Mouse (Mus musculus) cerebellum, adult 9-11 months (tissue): ENCODE data around the gene Ptbp3.

ENCODE experiments used
- DNase-seq: peaks from one replicate; pipeline ENCODE4 v3.0.0; 2022

Ptbp3 gene

DNA sequence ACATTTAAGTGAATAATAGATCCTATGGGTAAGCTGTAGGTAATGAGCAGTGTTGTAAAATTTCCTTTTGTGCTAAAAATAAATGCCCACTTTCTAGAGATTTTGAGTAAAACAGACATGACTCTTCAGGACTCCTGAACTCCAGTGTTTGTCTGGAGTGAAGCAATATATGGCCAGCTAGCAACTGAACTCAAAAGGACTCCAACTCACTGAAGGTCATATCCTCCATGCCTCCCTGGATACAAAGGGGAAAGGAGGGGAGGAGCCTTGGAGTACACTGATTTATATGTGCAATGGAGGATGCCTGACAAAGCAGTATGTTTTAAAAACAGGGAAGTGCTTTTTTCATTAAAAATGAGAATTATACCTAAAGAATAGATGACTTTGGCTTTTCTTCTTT is 77.9 kb downstream of the Ptbp3 start:
- DNase-seq: no peak

DNA sequence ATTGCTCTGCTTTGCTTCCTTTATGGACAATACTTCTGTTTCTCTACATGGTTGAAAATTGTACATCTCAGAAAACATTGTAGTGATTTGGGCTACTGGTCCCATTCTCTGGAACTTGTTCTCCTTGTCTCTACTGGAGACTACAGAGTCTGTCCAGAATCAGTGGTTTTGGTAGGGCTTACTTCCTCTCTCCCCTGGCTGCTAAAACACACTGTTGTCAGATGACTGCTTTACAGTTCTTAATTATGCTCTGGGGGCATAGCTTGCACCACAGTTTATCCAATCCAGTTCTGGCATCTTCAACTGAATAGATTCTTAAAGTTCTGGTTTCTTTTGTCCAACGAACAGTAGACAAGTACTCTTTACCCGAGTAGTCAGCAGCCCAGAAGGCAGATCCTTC is 83.7 kb downstream of the Ptbp3 start:
- DNase-seq: no peak

DNA sequence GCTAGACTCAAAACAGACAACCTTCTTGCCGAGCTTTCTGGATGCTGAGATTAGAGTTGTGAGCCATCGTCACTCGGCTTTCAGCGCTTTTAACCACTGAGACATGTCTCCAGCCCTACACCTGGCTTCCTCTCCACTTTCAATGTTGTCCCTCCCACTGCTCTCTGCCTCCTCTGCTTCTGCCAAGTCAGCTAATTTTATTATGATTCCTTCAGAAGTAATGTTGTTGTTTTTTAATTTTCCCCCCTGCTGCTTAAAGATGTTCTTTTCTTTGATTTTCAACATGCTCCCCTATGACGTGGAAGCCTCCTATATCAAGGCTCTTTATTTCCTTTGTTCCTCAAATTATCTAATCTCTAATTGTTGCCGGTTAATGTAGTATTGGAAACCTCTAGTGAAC is 84.5 kb downstream of the Ptbp3 start:
- no peak for DNase-seq

DNA sequence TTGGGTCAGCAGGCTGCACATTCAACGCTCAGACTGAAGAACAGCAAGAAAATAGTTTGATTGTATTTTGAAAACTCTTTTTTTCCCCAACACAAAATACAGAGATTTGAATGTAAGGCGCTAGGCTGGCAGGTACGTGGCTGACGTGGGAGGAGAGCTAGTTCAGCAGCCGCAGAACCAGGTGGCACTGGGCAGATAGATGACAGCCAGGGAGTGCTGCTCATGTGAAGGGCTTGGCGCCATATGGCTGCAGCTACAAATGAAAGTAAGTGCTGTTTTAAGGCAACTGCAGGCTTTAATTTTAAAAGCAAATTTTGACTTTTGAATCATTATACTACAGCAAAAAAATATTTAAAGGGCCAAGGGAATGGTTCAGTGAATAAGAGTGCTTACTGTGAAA is 86.7 kb downstream of the Ptbp3 start:
- no peak for DNase-seq

DNA sequence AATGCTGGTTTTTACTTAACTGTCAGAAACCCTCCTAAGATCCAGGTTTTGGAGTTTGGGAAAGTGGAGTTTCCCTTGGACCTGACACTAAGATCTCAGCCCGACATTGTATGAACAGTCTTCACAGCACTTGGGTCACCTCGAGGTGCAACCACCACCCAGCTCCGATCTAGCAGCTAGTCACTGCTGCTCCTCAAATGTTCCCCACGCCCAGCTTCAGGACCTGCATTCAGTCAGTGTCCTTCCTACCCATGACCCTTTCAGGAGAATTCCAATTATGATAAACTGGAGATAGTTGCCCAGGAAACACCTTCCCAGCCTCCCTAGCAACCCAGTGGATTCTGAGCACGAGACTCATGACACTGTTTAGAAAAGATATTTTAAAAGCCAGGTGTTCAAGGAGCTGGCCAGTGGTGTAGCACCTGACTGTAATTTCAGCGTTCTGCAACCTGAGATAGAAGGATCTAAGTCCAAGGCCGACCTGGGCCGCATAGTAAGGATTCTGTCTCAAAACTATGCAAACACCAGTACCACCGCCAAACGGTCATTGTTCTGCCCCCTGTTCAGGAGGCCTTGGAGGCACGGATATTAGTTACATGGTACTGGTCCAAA is 87.9 kb downstream of the Ptbp3 start:
- no peak for DNase-seq

DNA sequence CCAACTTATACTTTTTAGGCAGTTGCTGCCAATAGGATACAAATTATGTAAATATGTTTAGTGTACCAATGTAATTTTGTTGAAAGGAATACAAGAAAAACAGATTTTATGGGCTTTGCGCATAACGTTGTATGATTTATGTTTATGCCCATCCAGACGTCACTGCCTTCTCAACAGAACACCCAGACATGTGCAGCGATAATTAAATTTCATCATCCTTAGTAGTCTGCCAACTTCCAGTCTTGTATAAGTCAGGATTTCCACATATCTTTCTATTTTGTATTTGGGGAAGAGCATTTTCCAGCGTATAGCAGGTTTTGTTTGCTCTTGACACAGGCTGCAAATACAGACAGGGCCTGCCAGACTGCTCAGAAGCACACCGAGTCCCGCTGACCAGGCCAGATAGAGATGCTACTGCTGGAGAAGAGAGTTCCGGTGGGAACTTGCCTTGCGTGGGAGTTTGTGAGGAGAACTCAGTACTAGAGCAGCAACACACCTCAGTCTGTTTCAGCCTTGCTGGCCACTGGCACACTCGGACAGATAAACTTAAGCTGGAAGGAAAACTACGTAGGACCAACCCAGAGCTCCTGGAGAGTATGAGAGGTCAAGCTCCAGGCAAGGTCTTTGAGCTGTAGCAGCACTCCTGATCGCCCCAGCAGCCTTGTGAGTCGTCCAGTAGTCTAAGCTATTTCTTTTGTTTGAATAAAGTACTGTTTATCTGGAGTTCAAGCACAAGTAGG is 89.8 kb downstream of the Ptbp3 start:
- no peak for DNase-seq

DNA sequence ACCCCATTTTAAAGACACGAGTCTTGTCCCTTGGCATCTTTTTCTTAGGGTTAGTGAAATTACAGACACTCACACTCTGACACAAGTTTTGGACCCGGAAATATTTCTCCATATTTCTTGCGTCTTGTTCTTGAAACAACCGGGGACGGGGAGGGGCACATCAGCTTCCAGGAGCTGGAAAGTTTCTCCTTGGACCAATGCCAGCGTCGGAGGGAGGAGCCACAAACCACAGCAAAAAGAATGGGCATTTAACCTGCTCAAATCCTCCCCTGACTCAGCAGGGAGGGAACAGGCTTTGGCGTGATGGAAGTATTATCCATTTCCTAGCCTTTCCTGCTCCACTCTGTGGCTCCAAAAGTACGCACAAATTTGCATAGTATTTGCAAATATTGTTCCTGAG is 91.2 kb downstream of the Ptbp3 start:
- no peak for DNase-seq

DNA sequence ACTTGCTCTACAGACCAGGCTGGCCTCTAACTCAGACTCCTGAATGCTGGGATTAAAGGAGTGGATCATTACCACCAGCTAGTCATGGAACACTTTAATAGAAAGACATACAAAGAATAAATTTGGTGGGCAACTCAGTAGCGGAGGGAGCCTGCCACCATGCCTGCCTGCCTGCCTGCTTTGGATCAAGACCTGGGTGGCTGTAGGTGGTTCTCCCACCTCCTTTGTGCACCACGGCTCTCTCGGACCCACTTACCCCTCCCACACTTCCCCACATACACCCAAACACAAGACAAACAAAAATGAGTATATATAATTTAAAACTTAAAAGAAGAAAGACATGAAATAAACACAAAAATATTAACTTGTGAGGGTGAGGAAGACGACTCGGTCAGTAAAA is 92.1 kb downstream of the Ptbp3 start:
- DNase-seq: no peak

DNA sequence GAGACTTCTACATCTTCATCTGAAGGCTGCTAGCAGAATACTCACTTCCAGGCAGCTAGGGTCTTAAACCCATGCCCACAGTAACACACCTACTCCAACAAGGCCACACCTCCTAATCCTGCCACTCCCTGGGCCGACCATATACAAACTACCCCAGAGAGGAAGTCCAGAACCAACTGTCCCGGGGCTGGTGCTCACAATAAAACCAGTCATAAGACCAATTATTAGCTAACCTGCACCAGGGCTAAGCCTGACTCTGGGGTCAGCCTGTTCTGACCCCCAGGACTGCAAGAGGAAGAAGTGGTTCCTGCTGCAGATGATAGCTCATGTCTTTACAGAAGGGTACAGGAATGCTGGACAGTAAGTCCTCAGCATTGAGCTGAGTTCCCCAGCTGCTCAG is 93.7 kb downstream of the Ptbp3 start:
- DNase-seq: no peak

DNA sequence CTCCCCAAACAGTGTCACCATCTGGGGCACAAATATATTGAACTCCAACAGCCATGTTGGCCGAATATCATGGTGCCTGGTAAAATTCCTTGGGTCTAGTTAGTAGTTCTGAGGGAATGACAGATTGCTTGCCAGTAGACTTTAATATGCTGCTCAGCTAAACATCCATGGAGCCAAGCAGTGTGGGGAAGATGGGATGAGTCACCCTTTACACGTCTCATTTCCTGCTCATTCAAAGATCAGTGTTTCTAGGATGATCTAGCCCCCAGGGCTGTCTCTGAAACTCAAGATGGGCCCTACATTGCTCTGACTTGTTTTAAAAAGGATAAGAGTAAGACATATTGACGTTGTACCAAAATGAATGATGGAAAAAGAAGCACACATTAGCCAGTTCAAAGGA is 95.1 kb downstream of the Ptbp3 start:
- DNase-seq: no peak

DNA sequence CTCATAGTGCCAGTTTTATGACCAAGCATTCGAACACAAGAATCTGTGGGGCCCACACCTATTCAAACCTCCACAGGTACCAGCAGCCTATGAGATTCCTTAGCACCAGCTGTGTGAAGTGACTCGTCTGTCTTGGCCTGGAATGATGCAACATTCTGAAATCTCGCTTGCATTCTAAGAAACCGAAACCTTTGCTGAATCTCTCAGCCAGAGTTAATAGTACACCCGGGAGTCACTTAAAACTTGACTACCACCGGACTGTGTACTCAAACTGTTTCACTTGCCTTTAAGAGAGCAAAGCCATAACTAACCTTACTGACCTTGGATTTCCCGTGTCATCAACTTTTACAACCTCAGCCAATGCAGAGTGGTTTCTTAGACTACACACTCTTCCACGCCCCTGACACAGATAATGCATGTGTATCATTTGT is 96.6 kb downstream of the Ptbp3 start:
- DNase-seq: no peak

DNA sequence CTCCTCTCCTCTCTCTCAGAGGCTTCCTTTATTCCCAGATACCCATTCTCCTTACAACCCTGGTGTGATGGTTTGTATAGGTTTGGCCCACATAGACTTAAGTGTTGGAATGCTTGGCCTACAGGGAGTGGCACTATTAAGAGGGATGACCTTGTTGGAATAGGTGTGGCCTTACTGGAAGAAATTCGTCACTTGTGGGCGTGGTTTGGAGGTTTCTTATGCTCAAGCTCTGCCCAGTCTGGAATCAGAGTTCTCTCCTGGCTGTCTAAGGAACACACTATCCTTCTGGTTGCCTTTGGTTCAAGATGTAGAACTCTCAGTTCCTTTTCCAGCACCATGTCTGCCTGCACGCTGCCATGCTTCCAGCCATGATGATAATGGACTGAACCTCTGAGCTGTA is 98.3 kb downstream of the Ptbp3 start:
- DNase-seq: no peak

DNA sequence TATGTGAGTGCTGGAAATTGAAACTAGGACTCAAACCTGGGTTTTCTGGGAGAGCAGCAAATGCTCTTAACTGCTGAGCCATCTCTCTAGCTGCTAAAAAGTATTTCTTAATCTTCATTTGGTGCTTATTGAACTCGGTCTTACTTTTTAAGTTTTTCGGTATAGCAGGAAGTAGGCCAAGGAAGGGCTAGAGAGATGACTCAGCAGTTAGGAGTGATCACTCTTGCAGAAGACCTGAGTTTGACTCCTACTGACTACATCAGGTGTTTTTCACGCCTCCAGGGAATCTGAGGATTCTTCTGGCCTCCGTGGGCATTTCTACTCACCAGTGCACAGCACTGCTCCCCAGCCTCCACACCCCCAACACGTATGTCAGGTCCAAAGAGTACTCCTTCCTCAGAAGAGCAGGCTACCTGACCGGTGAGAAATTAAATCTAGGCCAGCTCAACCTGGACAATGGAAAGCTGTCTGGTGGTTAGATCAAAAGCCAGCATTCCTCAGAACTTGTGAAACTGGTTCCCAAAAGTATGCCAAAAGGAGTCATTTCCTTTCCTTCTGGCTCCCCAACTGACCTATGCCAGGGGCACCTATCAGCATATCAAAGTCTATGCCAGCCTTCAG is 98.8 kb downstream of the Ptbp3 start:
- no peak for DNase-seq

DNA sequence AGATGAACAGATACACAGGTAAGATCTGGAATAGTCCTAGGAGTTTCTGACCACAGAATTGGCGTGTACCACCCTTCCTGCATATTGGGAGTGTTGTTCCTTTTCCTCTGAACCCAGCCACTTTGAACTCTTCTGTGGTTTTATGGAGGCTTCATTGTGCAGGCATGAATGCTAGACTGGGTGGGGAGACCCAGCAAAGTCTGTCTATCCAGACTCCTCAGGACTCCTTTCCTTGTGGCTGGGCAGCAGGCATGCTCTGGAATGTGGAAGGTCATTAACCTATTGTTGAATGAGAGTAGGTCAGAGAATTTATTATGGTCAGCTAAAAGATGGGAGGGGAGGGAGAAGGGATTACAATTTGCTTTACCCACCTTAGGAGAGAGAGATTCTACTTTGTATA is 101.9 kb downstream of the Ptbp3 start:
- DNase-seq: no peak

DNA sequence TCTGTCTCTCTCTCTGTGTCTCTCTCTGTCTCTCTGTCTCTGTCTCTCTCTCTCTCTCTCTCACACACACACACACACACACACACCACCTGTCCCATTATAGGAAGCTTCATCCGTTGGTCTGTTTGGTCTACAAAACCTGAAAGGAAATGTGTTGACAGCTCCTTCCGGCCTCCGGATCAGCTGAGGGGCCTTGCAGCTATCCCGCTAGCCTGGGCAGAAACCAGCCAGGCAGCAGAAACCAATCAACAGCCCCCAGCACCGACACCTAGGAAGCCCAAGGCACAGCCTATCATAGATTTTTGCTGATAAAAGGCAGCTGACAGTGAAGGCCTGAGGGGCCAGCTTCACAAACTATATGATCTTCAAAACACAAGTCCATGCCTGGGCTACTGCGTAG is 103.6 kb downstream of the Ptbp3 start:
- DNase-seq: no peak

DNA sequence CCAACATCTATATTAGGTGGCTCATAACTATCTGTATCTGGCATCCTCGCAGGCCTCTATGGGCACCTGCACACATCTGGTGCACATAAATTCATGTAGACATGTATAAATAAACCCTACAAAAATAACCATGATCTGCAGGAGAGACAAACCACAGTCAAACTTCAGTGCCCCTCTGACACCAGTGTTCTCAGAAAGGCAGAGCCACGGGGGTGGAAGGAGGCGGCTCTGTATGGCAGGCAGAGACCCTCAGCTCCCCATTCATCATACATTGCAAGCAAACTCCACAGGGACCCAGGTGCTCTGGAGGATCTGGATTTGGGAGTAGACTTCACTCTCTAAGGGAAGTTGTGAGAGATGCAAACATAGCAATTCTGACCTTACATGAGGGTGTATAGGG is 104.2 kb downstream of the Ptbp3 start:
- DNase-seq: no peak

DNA sequence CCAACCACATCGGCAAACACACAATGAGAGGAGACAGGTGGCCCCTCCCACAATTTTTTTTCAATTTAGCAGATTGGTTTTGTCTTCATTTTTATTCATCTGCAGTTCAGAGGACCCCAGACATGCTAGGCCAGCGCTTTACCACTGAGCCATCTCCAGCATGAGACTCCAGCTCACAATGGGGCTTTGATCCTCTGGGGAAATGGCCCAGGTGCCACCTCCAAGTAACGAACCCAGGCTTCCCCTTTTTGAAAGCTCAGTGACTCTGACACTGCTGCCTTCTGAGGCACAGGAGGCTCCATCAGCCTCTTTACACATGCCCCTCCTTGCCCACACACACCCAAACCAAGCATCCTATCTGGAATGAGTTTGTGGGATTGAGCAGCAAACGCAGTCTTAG is 105.1 kb downstream of the Ptbp3 start:
- DNase-seq: no peak

DNA sequence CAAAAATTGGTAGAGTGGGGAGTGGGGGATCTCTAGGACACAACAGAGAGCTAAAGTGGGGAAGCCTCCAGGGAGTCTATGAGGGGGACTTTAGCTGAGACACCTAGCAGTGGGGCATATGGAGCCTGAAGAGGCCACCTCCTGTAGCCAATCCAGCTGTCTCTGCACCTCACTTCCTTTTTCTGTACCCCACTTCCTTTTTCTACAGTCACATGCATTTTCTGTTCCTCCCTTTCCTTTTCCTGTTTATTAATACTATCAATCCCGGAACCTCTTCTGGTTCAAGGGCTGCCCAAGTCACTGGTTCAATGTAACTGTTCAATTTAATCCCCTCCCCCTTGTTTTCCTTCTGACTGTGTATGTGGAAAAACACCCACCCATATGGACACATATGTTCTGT is 107.9 kb downstream of the Ptbp3 start:
- DNase-seq: no peak

DNA sequence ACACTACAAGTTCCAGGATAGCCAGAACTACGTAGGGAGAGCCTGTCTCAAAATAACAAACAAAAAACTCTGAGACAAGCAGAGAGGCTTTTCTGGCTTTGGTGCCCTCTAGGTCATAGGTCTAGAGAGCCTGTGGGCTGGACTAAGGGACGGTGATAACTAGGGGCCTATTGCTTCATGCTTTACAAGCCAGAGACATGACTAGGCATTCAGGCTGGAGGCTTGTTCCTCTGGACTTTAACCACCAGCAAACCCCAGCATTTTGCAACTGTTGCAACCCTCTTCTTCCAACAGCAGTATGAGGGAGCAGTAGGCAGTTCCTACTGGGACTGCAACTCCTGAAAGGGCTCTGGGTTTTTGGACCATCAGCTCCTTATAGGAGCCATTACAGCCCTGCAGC is 109.2 kb downstream of the Ptbp3 start:
- no peak for DNase-seq

DNA sequence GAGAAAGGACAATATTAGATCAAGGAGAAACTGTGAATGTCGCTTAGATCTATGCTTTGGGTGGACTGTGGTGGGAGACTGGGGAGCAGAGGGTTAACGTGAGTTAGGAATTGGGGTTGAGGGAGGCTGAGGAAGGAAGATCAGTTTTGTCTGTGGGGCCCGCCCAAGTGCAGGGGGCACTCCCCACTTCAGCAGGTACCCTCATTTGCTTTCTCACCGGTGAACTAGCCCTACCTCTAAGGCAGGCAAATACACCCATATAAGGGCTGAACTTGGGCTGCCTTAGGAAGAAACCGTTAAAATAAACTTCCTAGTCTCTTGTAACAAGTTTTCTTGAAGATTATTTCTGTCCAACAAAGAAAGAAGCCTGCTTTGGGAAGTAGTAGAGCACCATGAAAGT is 110.1 kb downstream of the Ptbp3 start:
- DNase-seq: no peak

DNA sequence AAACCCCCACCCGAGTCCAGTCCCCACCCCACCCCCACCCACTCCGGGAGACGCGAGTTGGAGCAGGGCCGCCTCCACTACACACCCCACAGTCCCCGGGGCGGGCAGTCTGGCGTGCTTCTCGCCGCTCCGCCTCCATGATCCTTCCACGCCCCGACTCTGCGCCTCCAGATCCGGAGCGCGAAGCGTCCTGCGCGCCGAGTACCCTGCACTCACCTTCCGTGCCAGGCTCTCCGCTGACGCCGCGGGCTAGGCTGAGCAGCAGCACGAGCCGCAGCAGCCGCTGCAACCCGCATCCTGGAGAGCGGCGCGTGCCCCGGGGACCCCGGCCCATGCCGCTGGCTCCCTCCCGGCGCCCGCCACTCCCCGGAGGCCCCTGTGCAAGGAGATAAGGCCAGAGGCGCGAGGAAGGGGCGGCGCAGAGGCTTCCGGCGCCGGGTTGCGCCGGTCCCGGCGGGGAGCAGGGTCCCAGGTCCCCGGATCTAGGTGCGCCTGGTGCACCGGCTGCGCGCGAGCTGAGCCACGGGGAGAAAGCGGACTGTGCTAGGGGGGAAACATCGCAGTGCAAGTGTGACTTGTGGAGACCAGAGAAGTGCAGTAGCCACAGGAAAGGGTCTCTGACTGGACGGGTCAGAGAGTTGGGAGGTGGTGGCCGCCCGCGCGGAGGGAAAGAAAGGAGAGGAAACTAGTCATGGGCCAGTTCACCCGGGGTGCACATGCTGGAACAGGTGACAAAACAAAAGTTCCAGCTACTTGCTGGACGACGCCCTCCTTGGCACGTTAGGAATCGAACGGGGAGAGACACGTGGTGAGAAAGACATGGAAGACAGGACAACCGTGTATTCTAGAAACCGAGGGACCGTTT is 110.9 kb downstream of the Ptbp3 start, which contains the start of gene Susd1:
Gene Susd1, minus strand, starts transcription at position 644 of the 865 bp plus-strand sequence.
- no peak for DNase-seq

DNA sequence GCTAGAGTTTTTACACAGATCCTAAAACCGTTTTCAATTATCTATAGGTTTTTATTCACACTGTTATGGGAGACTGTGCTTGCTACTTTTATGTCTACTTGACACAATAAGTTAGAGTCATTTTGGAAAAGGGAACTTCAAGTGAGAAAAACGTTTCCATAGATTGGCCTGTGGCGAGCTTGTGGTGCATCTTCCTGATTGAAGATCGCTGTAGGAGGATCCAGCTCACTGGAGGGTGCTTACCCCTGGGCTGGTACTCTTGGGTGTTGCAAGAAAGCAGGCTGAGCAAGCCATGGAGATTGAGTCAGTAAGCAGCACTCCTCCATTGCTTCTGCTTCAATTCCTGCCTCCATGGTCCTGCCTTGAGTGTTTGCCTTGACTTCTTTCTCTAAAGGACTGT is 113.2 kb downstream of the Ptbp3 start:
- DNase-seq: no peak

DNA sequence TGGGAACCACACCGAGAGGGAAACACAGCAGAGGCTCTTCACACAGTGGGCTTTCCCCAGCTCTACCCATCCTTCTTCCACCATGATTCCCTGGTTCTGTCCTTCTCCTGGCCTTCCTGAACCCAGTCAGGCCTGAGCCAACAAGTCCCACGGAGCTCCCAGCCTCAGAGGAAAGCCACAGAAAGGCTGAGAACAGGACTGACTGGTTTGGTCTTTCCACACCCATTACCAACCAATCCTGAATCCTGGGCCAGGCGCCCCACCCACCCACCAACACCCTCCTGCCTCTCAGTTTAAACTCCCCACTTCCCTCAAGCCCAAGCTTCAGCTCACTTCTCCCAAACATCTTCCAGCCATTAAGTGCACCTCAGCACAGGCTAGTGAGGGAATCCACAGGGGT is 115.1 kb downstream of the Ptbp3 start:
- DNase-seq: no peak

DNA sequence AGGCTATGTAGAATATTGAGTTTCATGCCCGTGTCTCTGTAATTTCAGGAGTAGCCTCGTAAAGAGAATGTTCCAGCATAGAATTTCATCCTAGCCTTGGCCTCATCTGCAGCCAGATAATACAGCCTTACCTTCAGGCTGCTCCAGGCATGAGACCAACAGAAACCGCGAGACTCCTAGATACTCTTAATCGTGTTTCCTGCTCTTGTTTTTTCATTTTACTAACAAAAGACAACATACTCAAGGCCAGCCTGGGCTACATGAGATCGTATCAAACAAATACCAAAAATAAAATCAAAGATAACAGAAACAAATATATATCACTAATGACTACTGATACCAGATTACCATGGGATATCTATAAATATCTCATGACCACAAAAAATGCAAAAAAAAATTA is 120.0 kb downstream of the Ptbp3 start:
- no peak for DNase-seq
